Mouse (Mus musculus): Measurements from ENCODE around the gene Vash2.

Gene Vash2

DNA sequence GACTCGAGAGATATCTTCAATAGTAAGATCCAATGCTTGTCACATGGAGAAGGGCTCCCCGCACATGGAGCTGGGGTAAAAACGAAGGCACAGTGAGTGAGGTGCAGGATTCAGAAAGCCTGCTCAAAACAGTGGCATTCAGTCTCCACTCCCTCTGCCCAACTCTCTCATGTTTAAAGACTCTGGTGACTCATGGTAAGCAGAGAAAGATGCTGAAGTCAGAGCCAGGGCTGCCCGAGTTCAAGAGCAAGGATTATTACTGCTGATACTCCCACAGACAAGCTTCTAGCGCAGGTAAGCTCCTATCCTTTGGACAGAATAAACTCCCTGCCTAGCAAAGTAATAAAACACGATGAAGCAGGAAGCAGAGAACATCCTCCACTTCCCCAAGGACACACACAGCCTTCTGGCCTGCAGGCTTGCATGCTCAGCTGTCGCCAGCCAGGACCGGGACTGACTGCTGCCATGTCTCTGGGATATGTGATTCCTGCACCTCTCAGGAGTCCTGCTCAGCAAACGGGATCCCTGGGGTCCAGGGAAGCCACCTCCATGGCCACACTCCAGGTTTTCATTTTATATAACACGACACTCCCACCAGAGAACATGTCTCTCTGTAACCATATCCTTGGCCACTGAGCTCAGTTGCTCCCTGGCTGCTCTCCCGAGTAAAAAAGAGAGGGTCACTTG lies 2.1 kb downstream of the Vash2 start:
- DNase-seq (ENCODE audit: low read depth in 1 of 2, low spot score in 2 of 2): no peak

DNA sequence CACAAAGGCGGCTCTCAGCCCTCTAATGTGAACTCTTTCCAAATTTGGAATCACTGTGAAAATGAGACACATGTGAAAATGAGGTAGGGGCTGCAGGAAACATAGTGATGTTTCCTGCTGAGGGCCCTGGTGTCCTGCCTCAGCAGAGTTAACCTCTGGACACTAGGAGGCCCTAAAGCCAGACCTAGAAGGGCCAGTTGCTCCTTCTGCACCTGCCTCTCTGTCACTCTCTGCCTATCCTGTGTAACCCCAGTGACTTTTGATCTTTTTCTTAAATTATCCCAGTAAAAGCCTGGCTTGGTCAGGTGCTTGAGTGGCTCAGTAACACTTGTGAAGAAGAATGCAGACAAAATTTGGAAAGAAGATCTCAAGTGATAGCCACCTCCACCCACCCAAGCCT lies 4.3 kb downstream of the Vash2 start:
- no peak for DNase-seq (ENCODE audit: low read depth in 1 of 2, low spot score in 2 of 2)

DNA sequence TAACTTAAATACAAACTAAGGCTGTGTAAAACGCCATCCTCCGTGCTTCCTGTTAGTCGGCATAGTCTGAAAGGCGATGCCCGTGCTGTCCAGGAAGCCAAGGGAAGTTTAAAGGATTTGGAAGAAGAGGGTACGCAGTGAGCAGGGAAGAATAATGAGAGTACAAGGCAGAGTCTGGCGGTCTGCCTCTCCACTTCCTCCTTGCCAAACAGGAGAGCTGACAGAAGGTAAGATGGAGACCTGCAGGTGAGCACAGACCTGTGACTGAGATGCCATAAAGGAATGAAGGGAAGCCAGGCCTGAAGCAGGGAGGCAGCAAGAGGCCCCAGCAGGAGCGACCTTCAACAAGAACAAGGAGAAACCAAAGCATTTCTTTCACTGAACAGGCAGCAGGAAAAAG lies 4.9 kb downstream of the Vash2 start:
- no peak for DNase-seq (ENCODE audit: low read depth in 1 of 2, low spot score in 2 of 2)

DNA sequence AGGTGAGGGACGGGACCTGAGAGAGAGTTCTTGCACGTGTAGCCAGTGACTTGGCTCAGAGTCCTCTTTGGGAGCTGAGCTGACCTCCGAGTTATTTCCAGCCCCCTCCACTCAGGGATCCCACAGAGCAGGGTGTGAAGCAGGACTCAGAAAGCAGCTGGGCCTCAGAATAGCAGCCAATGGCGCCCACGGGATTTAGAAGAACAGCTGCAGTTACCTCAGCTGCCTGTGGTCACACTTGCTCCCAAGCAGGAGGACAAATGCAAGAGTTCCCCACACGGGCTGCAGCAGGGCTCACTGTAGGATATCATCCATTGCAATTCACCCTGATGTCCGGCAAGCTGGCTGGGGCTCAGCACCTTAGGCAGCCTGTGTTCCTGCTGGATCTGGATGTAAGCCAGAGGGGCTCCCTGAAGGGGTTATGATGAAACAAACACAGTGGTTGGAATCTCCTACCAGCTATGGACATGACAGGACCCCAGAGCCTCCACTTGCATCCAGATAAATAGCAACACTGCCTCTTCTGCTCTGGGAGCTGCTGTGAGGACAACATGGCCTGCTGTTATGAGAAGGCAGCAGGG lies 6.4 kb downstream of the Vash2 start:
- no peak for DNase-seq (ENCODE audit: low read depth in 1 of 2, low spot score in 2 of 2)

DNA sequence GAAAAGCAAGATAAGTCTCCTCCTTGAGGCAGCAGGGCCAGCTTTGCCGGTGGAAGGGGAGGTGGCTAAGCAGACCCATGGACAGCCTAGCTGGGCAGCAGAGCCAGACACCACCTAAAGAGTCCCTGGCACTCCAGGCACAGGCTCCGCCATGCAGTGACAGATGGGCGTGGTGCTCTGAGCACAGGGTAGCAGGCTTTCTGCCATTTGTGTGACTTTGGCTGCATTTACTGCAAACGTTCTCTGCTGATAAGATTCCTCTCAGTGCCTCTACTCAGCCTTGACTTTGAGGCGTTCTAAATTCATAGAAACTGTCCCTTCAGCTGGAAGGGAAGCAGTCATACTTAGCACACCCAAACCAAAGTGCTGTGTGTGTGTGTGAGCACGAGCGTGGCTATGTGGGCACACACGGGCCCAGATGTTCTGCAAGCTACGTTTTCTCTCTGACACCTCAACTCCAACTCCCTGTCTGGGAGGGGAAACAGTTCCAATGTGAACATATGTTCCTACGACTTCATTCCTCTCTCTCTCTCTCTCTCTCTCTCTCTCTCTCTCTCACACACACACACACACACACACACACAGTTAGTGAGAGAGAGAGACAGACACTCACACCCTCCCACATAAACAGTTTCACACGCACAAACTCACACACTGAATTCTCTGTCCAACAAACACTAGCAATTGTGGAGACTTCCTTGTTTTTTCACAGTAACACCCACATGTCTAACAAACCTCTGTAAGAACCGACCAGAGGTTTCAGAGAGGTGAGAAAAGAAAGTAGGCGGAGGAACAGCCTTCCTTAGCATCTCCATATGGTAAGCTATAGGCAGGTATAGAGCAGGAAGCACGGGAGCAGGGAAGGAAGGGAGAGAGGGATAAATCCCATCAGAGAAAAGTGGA lies 7.1 kb downstream of the Vash2 start:
- DNase-seq (ENCODE audit: low read depth in 1 of 2, low spot score in 2 of 2): no peak

DNA sequence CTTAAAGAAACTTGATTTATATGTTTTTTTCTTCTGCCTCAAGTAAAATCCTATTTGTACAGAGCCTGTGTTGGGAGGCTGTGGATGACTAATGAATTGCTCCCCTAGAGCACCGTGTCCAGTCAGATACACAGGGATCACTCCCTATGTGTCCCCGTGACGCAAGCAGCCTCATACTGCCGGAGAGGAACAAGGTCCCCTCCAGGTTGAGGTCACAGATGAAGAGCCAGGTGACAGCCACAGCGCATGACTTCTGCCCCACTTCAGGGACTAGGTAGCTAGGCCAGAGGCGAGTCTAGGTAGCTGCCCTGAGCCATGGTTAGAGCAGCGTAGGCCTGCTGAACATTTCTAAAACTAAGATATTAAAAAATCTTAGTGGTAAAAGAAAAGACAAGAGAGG lies 11.1 kb downstream of the Vash2 start:
- DNase-seq (ENCODE audit: low read depth in 1 of 2, low spot score in 2 of 2): no peak

DNA sequence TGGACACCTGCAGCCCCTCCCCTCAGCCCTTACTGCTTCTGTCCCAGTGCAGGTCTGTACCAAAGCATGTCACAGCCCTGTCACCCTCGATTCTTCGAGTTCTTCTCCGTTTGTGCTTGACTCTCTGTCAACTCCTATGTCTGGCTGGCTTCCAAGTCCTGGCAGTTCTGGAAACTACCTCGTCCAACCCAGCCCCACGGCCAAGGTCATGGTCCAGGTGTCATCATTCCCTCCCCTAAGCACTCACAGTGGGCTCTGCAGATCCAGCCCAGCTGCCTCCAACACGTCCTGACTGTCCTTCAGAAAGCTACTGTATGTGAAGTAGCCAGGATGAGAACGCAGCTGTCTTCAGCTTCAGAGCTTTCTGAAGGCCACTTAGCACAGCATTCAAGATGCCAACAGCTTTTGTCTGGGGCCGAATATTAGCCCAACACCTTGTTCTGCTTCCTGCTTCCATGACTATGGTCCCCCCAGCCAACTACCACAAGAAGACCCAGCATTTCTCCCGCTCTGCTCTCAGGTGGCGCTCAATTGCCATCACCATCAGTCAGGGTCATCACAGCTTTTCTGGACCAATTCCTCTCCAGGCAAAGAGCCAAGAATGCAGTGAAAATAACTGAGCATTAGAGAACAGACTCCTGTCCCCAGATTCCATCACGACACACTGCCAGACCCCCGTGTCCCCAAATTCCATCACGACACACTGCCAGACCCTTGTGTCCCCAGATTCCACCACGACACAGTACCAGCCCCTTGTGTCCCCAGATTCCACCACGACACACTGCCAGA lies 13.9 kb downstream of the Vash2 start:
- no peak for DNase-seq (ENCODE audit: low read depth in 1 of 2, low spot score in 2 of 2)

DNA sequence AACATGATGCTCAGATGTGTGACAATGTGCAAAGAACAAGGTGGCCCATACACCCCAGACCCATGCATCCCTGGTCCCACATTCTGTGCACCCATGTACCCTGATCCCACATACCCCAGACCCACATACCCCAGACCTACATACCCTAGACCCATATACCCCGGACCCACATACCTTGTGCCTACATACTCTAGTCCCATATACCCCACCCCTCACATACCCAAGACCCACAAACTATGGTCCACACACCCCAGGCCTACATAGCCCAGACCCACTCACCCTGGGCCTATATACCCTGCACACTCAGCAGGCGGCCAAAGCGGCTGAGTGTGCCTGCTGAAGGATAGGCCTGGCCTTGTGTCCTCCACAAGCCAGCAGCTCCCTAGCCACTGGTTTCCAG lies 16.3 kb downstream of the Vash2 start:
- no peak for DNase-seq (ENCODE audit: low read depth in 1 of 2, low spot score in 2 of 2)

DNA sequence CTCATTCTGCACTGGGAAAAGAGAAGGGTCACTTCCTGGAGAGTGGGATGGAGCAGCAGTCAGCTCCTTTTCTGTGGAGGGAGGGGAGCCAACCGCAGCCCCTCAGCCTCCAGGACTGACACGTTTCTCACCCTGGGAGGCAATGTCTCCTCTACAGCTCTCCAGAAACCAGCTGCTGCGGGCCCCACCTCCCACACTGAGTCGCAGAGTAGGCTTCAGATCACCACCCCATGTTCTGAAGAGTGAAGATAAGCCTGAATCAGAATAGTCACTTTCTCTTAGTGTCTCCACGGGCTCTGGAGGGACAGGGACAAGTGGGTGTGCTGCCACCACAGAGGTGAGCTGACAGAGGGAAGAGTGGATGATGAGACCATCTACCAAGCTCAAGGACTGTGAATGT lies 20.3 kb downstream of the Vash2 start:
- no peak for DNase-seq (ENCODE audit: low read depth in 1 of 2, low spot score in 2 of 2)

DNA sequence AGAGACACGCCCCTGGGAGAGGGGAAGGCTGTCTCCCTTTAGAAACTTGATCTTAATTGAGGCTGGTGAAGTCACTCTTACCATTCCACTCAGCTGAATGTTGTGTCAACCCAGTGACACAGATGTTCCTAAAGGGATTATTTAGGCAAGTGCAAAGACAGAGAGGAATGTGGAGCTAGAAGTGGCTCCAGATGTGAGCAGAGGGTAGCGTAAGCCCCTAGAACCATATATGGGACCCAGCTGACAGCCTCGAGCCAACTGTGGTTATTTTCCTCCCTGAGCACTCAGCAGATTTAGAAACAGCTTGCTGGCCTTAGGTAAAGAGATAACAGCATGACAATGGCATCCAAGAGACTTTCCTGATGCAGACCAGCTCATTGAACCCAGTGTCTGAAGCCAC lies 26.1 kb downstream of the Vash2 start:
- no peak for DNase-seq (ENCODE audit: low read depth in 1 of 2, low spot score in 2 of 2)

DNA sequence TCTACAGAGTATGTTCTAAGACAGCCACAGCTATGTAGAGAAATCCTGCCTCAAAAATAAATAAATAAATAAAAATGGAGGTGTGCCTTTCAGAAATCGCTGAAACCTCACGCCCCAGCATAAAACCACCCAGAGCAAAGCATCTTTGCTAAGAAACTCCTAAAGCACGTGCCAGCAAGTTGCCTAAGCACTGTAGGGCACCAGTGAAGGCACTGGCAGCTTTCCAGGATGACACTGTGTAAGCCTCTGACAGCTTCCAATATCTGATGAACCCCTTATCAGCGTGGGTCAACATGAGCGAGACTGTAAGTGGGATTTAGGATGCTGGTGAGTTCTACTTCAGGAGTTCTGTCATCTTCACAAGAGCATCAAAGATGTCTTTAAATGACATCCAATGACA lies 28.1 kb downstream of the Vash2 start:
- DNase-seq (ENCODE audit: low read depth in 1 of 2, low spot score in 2 of 2): no peak

DNA sequence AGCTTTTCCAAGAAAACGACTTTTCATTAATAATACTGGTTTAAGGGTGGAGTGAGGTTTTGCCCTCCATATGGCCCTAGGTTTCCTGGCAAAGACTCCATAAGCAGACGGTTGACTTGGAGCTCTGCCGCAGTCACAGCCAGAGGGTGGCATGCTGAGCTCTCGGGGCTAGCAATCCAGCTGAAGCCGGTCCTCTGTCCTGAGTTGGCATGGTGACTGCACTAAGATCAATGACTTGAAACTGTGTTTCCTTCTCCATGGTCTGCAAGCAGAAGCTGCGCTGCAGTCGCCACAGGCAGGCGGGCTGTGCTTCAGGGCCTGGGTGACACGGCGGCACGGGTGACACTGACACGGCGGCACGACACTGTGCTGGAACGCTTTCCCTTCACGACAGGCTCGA lies 30.2 kb downstream of the Vash2 start:
- DNase-seq (ENCODE audit: low read depth in 1 of 2, low spot score in 2 of 2): no peak

DNA sequence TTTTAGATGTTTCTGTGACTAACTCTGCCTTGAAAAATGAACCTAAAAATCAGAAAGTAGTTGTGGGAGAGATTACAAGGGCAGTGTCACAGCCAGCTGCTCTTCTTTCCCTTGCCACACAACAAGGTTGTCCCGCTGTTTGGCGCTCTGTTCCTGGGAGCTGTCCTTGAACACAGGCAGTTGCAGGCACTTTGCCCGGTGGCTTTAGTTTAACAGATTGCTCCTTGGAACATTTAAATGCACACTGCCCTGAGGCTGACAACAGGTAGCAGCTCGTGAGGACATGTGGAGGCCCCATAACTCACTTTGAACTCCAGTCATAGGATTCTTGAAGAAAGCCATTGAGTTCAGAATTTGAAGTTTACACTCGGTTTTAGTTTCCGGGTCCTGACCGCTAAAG lies 30.7 kb downstream of the Vash2 start:
- DNase-seq (ENCODE audit: low read depth in 1 of 2, low spot score in 2 of 2): no peak

DNA sequence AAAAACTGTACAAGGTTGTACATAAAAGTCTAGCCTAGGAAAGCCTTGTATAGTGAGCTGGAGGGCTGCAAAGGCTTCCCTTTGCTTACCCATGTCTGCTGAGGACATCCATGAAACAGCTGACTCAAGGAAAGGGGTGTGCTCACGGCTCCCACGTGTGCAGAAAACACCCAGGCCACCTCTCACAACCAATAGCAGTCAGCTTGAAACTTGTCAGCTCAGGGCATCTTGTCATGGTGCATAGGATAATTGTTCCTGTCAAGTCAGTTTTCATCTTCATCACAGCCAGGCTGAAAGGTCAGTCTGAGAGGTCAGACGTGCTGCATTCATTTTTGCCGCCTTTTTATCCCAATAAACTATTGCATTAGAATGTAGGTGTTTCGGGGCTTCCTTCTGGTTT lies 31.1 kb downstream of the Vash2 start:
- DNase-seq (ENCODE audit: low read depth in 1 of 2, low spot score in 2 of 2): no peak

DNA sequence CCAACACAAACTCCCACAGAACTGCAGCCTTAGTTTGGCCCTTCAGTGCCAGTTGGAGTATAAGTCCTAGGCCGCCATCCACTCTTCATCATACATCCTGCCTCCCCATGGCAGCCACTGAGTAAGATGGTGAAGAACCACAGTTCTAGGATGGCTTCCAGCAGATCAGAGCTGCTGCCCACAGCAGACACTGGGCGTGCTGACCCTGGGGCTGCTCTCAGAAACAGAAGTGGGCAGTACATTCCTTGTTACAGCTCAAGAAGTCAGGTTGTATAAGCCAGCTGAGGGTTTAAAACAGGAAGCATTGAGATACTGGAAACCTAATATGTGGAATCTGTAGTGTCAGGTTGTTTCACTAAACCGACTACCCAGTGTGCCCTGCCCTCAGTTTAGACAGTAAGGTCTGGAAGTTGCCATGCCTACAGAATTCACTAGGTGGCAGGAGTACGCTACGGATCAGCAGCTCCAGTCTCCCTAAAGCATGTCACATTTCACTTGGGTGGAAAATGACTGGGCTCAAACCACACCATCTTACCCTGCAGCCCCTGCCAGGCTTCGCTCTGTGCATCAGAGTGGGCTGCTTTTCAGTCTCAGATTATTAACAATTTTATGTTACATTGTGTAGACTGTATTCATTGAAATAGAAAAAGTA lies 34.9 kb downstream of the Vash2 start:
- DNase-seq (ENCODE audit: low read depth in 1 of 2, low spot score in 2 of 2): peak in 1 of 2 experiments; percentile 41

DNA sequence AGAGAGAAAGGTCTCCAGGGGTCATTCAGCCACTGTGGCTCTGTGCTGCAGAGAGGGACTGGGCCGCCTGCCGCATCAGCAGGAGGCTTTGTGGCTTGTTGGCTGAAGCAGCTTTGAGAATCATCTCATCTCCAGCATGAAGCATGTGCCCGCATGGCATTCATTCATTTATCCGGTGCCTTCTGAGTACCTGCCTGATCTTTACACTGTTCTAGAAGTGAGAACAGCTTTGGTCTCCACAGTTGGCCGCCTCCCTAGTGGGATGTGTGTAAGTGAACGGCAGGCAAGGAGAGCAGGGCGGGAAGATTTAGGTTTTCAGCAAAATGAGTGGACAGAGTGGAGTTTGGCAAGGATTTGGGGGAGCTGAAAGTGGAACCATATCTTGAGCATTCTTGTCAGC lies 39.3 kb downstream of the Vash2 start:
- DNase-seq (ENCODE audit: low read depth in 1 of 2, low spot score in 2 of 2): no peak

DNA sequence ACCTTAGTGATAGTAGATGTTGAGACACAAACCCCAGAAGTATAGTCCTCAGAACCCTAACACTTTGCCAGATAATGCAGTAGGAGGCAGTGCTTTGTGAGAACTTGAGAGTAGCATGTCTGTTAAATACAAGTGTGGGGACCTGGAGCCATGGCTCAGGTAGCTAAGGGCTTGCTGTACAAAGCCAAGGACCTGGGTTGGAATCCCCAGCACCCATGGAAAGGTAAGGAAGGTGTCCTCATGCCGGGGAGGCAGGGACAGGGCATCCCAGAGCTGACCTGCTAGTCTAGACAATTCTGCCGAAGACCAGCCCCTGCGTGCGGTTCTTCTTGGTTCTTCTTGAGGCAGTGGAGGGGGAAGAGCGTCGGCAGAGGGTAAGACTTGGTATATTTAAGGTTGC lies 48.9 kb downstream of the Vash2 start:
- no peak for DNase-seq (ENCODE audit: low read depth in 1 of 2, low spot score in 2 of 2)

DNA sequence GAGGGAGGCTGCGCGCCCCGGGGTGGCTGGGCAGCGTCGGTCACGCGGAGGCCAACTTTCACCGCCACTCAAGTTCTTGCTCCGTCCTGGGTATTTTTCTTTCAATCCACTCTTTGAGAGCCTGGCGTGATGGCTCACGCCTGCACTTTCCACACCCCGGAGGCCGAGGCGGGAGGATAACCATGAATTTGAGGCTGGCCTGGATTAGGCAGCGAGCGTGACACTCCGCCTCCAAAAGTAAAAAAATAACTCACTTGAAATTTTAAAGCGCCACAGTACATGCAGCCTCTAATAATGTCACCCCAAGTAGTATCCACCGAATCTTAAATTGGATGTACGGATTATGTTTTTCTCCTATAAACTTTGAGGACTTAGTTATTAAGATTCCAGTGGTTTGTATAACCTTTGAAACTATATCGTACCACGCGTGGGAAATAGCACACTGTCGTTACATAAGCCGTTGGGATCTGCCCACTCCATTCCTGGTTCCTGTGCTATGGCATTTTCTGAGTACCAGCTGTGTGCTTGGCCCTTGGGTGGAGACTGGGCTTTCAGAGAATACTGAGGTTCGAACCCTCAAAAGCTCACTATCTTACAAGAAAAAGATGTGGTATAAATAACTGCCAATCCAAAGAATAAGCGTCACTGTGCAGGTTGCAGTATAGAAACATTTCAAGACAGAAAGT lies 49.9 kb downstream of the Vash2 start:
- peak in 1 of 2 experiments; percentile 8 for DNase-seq (ENCODE audit: low read depth in 1 of 2, low spot score in 2 of 2)

DNA sequence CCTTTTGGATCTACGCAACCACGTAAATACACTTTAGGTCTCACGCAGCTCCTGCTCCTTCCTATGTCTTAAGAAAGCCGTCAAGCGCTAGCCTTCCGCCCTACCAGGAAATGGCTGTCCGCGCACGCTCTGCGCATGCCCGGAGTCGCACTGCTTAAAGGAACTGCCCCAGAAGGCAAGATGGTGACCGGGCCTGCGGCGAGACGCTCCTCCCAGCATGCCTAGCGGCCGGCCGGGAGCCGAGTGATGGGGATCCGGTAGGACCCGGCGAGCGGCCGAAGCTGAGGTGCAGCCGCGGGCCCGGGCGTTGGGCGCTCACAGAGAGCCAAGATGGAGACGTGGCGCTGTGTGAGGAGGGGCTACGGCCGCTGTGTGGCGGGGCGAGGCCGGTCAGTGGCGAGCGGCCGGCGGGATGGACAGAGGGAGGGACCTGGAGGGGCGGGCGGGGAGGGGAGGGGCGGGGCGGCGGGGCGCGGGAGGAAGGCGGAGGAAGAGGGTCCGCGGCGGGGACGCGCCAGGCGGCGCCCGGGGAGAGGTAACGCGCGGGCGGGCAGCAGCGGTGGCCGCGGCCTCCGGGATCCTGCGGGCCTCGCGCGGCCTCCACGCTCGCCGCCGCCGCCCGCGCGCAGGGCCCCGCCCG lies 50.6 kb downstream of the Vash2 start:
- peak; percentile 91 to 95 for DNase-seq (ENCODE audit: low read depth in 1 of 2, low spot score in 2 of 2)

All from monocyte, adult 2 months (primary cell).